Mouse (Mus musculus) heart, embryonic 14.5 days (tissue): Measurements from ENCODE around the gene Plbd1. TPM values are rescaled to one million over a fixed set of nuclear protein-coding genes. Genes with fewer than 3 reads are reported as not detected.

ENCODE experiments used
- ATAC-seq: fragments of 200-750 bp; cut with Nextera tagmentation; 2 replicates; pipeline ENCODE4 v1.8.0; 2017; ENCODE audit warnings: low read depth, moderate TSS enrichment; ENCODE audit not compliant: insufficient number of reproducible peaks, insufficient read depth, low FRiP score
- H3K27ac ChIP-seq, 2 experiments: fragments of 200-500 bp in 1 of 2; fragments of 300-500 bp in 1 of 2; sonication (generic) in 1 of 2; replicated peaks in 1 of 2; 2 replicates each; pipeline ENCODE4 v1.5.1; 2012 to 2014; ENCODE audit warnings: low read depth in 2 of 2, low read length in 2 of 2, control low read depth in 1 of 2, mild to moderate bottlenecking in 1 of 2, mixed read lengths in 1 of 2; ENCODE audit not compliant: control insufficient read depth in 1 of 2, insufficient read depth in 1 of 2
- H3K27me3 ChIP-seq: fragments of 300-500 bp; sonication (generic); 2 replicates; pipeline ENCODE4 v1.6.1; 2014; ENCODE audit warnings: mild to moderate bottlenecking, low read length, control low read depth; ENCODE audit not compliant: control insufficient read depth, insufficient read depth
- H3K36me3 ChIP-seq: fragments of 300-500 bp; sonication (generic); 2 replicates; pipeline ENCODE4 v1.6.1; 2014; ENCODE audit warnings: mild to moderate bottlenecking, control low read depth, low read length, mixed read lengths; ENCODE audit not compliant: control insufficient read depth, insufficient read depth
- H3K4me1 ChIP-seq, 2 experiments: fragments of 200-500 bp in 1 of 2; fragments of 300-500 bp in 1 of 2; sonication (generic) in 1 of 2; 2 replicates each; pipeline ENCODE4 v1.6.1; 2012 to 2014; ENCODE audit warnings: low read length in 2 of 2, control low read depth in 1 of 2, mixed read lengths in 1 of 2; ENCODE audit not compliant: control insufficient read depth in 2 of 2, insufficient read depth in 2 of 2
- H3K4me2 ChIP-seq: fragments of 300-500 bp; sonication (generic); 2 replicates; pipeline ENCODE4 v1.6.1; 2014; ENCODE audit warnings: mild to moderate bottlenecking, low read length
- H3K4me3 ChIP-seq, 2 experiments: fragments of 200-500 bp in 1 of 2; fragments of 300-500 bp in 1 of 2; sonication (generic) in 1 of 2; 2 replicates each; pipeline ENCODE4 v1.5.1; 2012 to 2014; ENCODE audit warnings: low read length in 2 of 2, mild to moderate bottlenecking in 2 of 2, control low read depth in 1 of 2, low read depth in 1 of 2, moderate library complexity in 1 of 2; ENCODE audit not compliant: control insufficient read depth in 1 of 2, insufficient read depth in 1 of 2
- H3K9ac ChIP-seq: fragments of 300-500 bp; sonication (generic); 2 replicates; pipeline ENCODE4 v1.6.1; 2014; ENCODE audit warnings: mild to moderate bottlenecking, low read length
- H3K9me3 ChIP-seq: fragments of 300-500 bp; sonication (generic); 2 replicates; pipeline ENCODE4 v1.6.1; 2016; ENCODE audit warnings: low read length, control low read depth; ENCODE audit not compliant: control insufficient read depth
- WGBS: fragments of 180-500 bp; shearing (Covaris S2); extraction: QIAGEN DNeasy Blood & Tissue Kit; methylation state at CpG from one replicate; pipeline ENCODE4 v1.1.7; 2014; 5-methylcytosine and 5-hydroxymethylcytosine counted together
- polyA plus RNA-seq: library from polyadenylated mRNA; unstranded; fragments of >200 nt; fragmentation: Nextera tagmentation; extraction: Ambion mirVana; gene quantifications from 2 replicates; pipeline ENCODE4 v1.2.1, GENCODE M21; 2014

Gene Plbd1
- polyA plus RNA-seq, 1 experiment from 2014 or later, result 6.6 TPM

GRCm38 (mm10) chr6:136662063-136662462 is 335 bp upstream of the Plbd1 start:
- Histone ChIP-seq H3K4me1 (peaks cover 9 to 11% of the 10 kb centered on the region in 2 experiments; a peak in 3 of 4 replicates), H3K27ac (no peak overlapping the region), H3K9ac (peak overlapping the region; percentile 69), H3K4me3 (peak overlapping the region; percentile 40 to 47; a peak in 3 of 4 replicates), H3K4me2 (peak overlapping the region; percentile 87), H3K9me3 (no peaks in the 10 kb centered on the region), H3K36me3 (no peaks in the 10 kb centered on the region), H3K27me3 (peaks cover 9% of the 10 kb centered on the region; the same call in 1 of the 2 replicates)
- 36% methylated on average over 11 of the region's 11 CpGs for WGBS
- ATAC-seq, result no peak

GRCm38 (mm10) chr6:136660831-136661705 is 660 bp downstream of the Plbd1 start:
- H3K36me3 ChIP-seq, result no peaks in the 10 kb centered on the region
- peak overlapping the region; percentile 40 to 47 for H3K4me3 ChIP-seq
- no peak for ATAC-seq
- 17% methylated on average over 32 of the region's 34 CpGs for WGBS
- no peaks in the 10 kb centered on the region for H3K9me3 ChIP-seq
- H3K27ac ChIP-seq, result no peak overlapping the region
- peak overlapping the region; percentile 87 for H3K4me2 ChIP-seq
- H3K9ac ChIP-seq, result peak overlapping the region; percentile 69
- peaks cover 9% of the 10 kb centered on the region; the same call in 1 of the 2 replicates for H3K27me3 ChIP-seq
- H3K4me1 ChIP-seq, result peaks cover 9 to 11% of the 10 kb centered on the region in 2 experiments; a peak in 3 of 4 replicates

GRCm38 (mm10) chr6:136659226-136659625 is 2.5 kb downstream of the Plbd1 start:
- Histone ChIP-seq H3K27ac (no peak overlapping the region), H3K9ac (no peak overlapping the region), H3K27me3 (peaks cover 9% of the 10 kb centered on the region; the same call in 1 of the 2 replicates), H3K36me3 (no peaks in the 10 kb centered on the region), H3K4me1 (peaks cover 9 to 11% of the 10 kb centered on the region in 2 experiments; a peak in 3 of 4 replicates), H3K4me2 (no peak overlapping the region), H3K4me3 (no peak overlapping the region), H3K9me3 (no peaks in the 10 kb centered on the region)
- no peak for ATAC-seq
- WGBS, result 87% methylated on average over 9 of the region's 9 CpGs

- Histone ChIP-seq H3K4me3 (no peak overlapping the region), H3K9ac (no peak overlapping the region), H3K4me1 (peaks cover 9 to 11% of the 10 kb centered on the region in 2 experiments; a peak in 3 of 4 replicates), H3K27ac (no peak overlapping the region), H3K9me3 (no peaks in the 10 kb centered on the region), H3K36me3 (no peaks in the 10 kb centered on the region), H3K27me3 (peaks cover 9% of the 10 kb centered on the region; the same call in 1 of the 2 replicates), H3K4me2 (no peak overlapping the region)
- 70% methylated on average over 4 of the region's 4 CpGs for WGBS
- no peak for ATAC-seq
Observed at GRCm38 (mm10) chr6:136658303-136658702, 3.4 kb downstream of the Plbd1 start.

- Histone ChIP-seq H3K27me3 (no peaks in the 10 kb centered on the region), H3K9ac (no peak overlapping the region), H3K36me3 (no peaks in the 10 kb centered on the region), H3K4me2 (peak overlapping the region; percentile 47), H3K27ac (no peak overlapping the region), H3K9me3 (no peaks in the 10 kb centered on the region), H3K4me3 (peak overlapping the region in 1 of 2 experiments; percentile 11; a peak in 1 of 4 replicates), H3K4me1 (peaks cover 0 to 7% of the 10 kb centered on the region in 2 experiments; a peak in 3 of 4 replicates)
- ATAC-seq, result no peak
- 58% methylated on average over 11 of the region's 11 CpGs for WGBS
Observed at GRCm38 (mm10) chr6:136655786-136656185, 5.9 kb downstream of the Plbd1 start.

GRCm38 (mm10) chr6:136654470-136654869 is 7.3 kb downstream of the Plbd1 start:
- no peaks in the 10 kb centered on the region for H3K27me3 ChIP-seq
- no peak overlapping the region for H3K4me3 ChIP-seq
- no peak overlapping the region for H3K9ac ChIP-seq
- 86% methylated on average over 20 of the region's 20 CpGs for WGBS
- H3K27ac ChIP-seq, result no peak overlapping the region
- H3K4me2 ChIP-seq, result no peak overlapping the region
- H3K36me3 ChIP-seq, result no peaks in the 10 kb centered on the region
- no peak for ATAC-seq
- no peaks in the 10 kb centered on the region for H3K9me3 ChIP-seq
- H3K4me1 ChIP-seq, result peaks cover 0 to 6% of the 10 kb centered on the region in 2 experiments; a peak in 3 of 4 replicates

- Histone ChIP-seq H3K36me3 (no peaks in the 10 kb centered on the region), H3K27ac (no peak overlapping the region), H3K27me3 (no peaks in the 10 kb centered on the region), H3K9ac (no peak overlapping the region), H3K4me2 (no peak overlapping the region), H3K9me3 (no peaks in the 10 kb centered on the region), H3K4me3 (no peak overlapping the region), H3K4me1 (peaks cover 0 to 6% of the 10 kb centered on the region in 2 experiments; a peak in 3 of 4 replicates)
- 39% methylated on average over 5 of the region's 5 CpGs for WGBS
- ATAC-seq, result no peak
Observed at GRCm38 (mm10) chr6:136653331-136653730, 8.4 kb downstream of the Plbd1 start.
